Mouse (Mus musculus) limb, embryonic 15.5 days (tissue): ENCODE results near the gene Tdrd7. TPM values are rescaled to one million over a fixed set of nuclear protein-coding genes. Genes with fewer than 3 reads are reported as not detected.

Experiments used
- ATAC-seq: fragments of 200-750 bp; cut with Nextera tagmentation; 2 replicates; pipeline ENCODE4 v1.8.0; 2017; ENCODE audit warnings: low read depth, moderate TSS enrichment; ENCODE audit not compliant: insufficient number of reproducible peaks, low FRiP score, low TSS enrichment
- H3K27ac ChIP-seq: fragments of 300-500 bp; sonication (generic); 2 replicates; pipeline ENCODE4 v1.5.1; 2015; ENCODE audit warnings: moderate library complexity, mild to moderate bottlenecking, inconsistent platforms
- H3K27me3 ChIP-seq: fragments of 300-500 bp; sonication (generic); 2 replicates; pipeline ENCODE4 v1.6.1; 2015; ENCODE audit warnings: inconsistent platforms
- H3K36me3 ChIP-seq: fragments of 300-500 bp; sonication (generic); 2 replicates; pipeline ENCODE4 v1.6.1; 2015; ENCODE audit warnings: inconsistent platforms
- H3K4me1 ChIP-seq: fragments of 300-500 bp; sonication (generic); 2 replicates; pipeline ENCODE4 v1.6.1; 2015; ENCODE audit warnings: inconsistent platforms
- H3K4me2 ChIP-seq: fragments of 300-500 bp; sonication (generic); 2 replicates; pipeline ENCODE4 v1.6.1; 2015; ENCODE audit warnings: mild to moderate bottlenecking, inconsistent platforms
- H3K4me3 ChIP-seq: fragments of 300-500 bp; sonication (generic); 2 replicates; pipeline ENCODE4 v1.5.1; 2015; ENCODE audit warnings: mild to moderate bottlenecking, inconsistent platforms
- H3K9ac ChIP-seq: fragments of 300-500 bp; sonication (generic); 2 replicates; pipeline ENCODE4 v1.6.1; 2015; ENCODE audit warnings: inconsistent platforms
- H3K9me3 ChIP-seq: fragments of 300-500 bp; sonication (generic); 2 replicates; pipeline ENCODE4 v1.6.1; 2016; ENCODE audit warnings: inconsistent platforms
- WGBS: fragments of 180-500 bp; shearing (Covaris S2); methylation state at CpG from one replicate; pipeline ENCODE4 v1.1.7; 2015; 5-methylcytosine and 5-hydroxymethylcytosine counted together
- polyA plus RNA-seq: library from polyadenylated mRNA; unstranded; fragments of >200 nt; fragmentation: Nextera tagmentation; extraction: Ambion mirVana; gene quantifications from 2 replicates; pipeline ENCODE4 v1.2.1, GENCODE M21; 2015

Gene Tdrd7
- 13.2 and 13.4 TPM in 2 replicates for polyA plus RNA-seq

DNA sequence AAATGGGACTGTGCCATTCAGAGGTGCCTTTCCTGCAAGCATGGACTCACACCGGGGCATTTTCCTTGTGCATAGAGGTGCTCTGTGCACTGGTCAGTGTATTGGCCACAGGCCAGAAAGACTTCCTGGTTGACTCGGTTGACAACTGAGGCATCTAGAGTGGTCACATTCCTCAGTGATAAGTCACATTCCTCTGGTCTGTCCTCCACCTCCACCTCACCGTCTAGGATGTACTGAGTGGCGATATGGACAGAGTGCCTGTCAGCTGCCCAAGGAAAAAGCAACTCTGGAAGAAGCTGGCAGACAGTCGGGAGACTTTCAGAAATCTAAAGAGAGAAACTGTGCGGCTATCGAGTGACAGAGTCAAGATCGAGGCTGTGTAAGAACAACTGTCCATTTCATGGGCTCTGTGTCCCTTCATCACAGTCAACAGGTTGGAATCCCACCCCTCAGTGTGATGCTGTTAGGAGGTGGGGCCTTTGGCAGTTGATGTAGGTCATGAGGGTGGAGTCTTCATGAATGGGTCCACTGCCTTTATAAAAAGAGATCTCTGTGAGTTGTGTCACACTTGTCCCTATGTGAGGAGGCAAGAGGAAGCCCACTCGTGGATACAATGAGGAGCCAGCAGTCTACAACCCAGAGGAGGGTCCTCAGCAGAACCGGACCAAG, at the start of gene Tdrd7:
Gene Tdrd7 (plus strand): TSS at position 564 of the 669 bp plus-strand sequence.
- WGBS: 70% methylated on average over 10 of the region's 10 CpGs
- H3K4me2 ChIP-seq: peak within 1 kb of the TSS; percentile 25
- ATAC-seq: no peak
- peaks cover 4% of the 10 kb centered on the region for H3K4me1 ChIP-seq
- H3K9ac ChIP-seq: no peak within 1 kb of the TSS
- no peaks in the 10 kb centered on the region for H3K27me3 ChIP-seq
- H3K4me3 ChIP-seq: no peak within 1 kb of the TSS
- no peak within 1 kb of the TSS for H3K27ac ChIP-seq
- H3K9me3 ChIP-seq: no peaks in the 10 kb centered on the region
- H3K36me3 ChIP-seq: no peaks in the 10 kb centered on the region

DNA sequence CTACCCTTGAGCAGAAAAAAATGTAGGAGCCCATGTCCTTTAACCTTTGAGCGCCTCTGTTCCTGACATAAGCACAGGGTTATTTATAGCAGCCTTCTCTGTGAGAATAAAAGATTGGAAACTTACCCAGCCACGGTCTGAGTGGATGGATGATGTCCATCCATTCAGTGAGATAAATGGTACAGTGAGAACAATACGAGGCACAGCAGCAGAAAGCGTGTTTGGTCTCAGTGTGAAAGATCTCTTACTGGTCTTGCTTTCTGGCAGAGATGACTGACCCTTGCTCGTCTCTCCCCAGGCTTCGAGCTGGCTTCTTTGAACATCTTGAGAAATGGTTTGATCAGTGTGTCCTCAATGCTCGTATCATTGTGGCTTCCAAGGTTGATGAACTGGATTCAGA, 48.0 kb upstream of the Tdrd7 start:
- Histone ChIP-seq H3K4me2 (no peak overlapping the region), H3K9ac (no peak overlapping the region), H3K27me3 (no peaks in the 10 kb centered on the region), H3K4me1 (no peaks in the 10 kb centered on the region), H3K4me3 (no peak overlapping the region), H3K9me3 (no peaks in the 10 kb centered on the region), H3K27ac (no peak overlapping the region), H3K36me3 (no peaks in the 10 kb centered on the region)
- 83% methylated on average over 7 of the region's 7 CpGs for WGBS
- ATAC-seq: no peak

DNA sequence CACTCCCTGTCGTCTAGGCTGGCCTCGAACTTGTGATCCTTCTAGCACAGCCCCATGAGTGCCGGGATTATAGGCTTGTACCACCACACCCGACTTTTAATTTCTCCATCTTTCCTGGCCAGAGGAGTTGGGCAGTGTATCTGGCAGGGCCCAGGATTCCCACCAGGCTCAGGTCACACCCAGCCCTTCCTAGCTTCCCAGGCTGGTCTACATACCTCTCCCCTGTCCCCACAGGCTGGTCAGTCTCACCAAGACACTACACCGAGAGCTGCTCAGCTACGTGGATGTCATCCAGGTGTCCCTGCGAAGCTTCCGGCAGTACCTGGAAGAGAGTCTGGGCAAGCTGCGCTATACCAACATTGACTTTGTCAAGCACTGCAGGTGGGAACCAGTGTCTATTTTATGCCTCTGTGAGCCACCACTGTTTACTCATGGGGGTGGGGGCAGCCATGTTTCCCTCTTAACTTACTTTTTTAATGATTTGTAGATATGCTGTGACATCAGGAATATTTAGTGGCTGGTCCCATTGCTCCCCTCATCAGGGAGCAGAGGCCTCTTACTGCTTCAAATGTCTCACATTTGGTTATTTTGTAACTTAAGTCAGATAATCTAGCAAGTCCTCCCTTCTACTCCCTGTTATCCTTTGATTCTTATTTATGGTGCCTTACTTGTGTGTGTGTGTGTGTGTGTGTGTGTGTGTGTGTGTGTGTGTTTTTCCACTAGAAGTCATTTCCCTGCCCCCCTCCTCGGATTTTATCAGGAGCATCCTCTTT, 43.3 kb upstream of the Tdrd7 start:
- no peak overlapping the region for H3K4me2 ChIP-seq
- H3K27ac ChIP-seq: no peak overlapping the region
- no peak for ATAC-seq
- no peak overlapping the region for H3K9ac ChIP-seq
- no peaks in the 10 kb centered on the region for H3K4me1 ChIP-seq
- no peak overlapping the region for H3K4me3 ChIP-seq
- no peaks in the 10 kb centered on the region for H3K9me3 ChIP-seq
- no peaks in the 10 kb centered on the region for H3K36me3 ChIP-seq
- 79% methylated on average over 10 of the region's 10 CpGs for WGBS
- H3K27me3 ChIP-seq: no peaks in the 10 kb centered on the region

DNA sequence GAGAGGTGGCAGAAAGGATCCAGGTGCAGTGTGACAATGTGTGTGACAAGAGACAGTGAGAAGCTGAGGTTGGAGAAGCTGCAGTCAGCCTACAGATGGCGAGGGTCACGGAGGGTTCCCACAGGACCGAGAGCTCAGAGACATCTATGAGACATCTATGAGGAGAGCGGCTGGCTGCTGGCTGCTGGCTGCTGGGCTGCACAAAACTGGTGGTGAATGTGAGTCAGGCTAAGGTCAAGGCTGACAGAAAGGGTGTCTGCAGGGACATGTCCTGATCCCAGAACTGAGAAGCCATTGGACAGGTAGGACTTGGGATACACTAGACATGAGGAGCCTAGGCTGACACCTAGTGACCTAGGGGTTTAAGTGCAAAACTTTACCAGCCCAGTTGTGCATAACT, 41.1 kb upstream of the Tdrd7 start:
- 89% methylated on average over 4 of the region's 4 CpGs for WGBS
- H3K4me1 ChIP-seq: no peaks in the 10 kb centered on the region
- H3K4me3 ChIP-seq: no peak overlapping the region
- no peak overlapping the region for H3K9ac ChIP-seq
- no peak for ATAC-seq
- no peak overlapping the region for H3K4me2 ChIP-seq
- no peaks in the 10 kb centered on the region for H3K27me3 ChIP-seq
- H3K9me3 ChIP-seq: no peaks in the 10 kb centered on the region
- H3K27ac ChIP-seq: no peak overlapping the region
- no peaks in the 10 kb centered on the region for H3K36me3 ChIP-seq

DNA sequence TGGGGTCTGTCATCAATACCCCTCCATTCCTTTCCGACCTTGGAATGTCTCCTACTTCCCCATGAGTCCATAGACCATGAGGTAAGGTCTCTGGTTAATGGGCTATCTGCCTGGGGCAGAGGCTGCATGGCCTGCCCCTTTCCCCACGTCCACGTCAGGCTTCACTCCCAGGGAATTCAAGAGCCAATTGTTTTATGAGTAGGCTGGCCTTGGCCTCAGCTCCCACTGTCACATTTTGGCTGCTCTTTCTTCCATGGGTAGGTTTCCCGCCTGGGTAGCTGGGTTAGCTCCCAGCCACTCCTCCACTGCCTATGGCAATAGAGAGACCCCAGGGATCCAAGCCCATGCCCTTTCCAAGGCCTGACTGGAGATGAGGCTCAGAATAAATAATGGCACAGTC, 36.6 kb upstream of the Tdrd7 start:
- 64% methylated on average over 4 of the region's 4 CpGs for WGBS
- no peaks in the 10 kb centered on the region for H3K36me3 ChIP-seq
- ATAC-seq: no peak
- no peaks in the 10 kb centered on the region for H3K9me3 ChIP-seq
- no peak overlapping the region for H3K4me2 ChIP-seq
- no peak overlapping the region for H3K4me3 ChIP-seq
- H3K27me3 ChIP-seq: no peaks in the 10 kb centered on the region
- no peak overlapping the region for H3K9ac ChIP-seq
- no peaks in the 10 kb centered on the region for H3K4me1 ChIP-seq
- H3K27ac ChIP-seq: no peak overlapping the region

- H3K4me3 ChIP-seq: no peak overlapping the region
- H3K36me3 ChIP-seq: no peaks in the 10 kb centered on the region
- H3K27ac ChIP-seq: no peak overlapping the region
- no peaks in the 10 kb centered on the region for H3K4me1 ChIP-seq
- H3K4me2 ChIP-seq: no peak overlapping the region
- H3K9me3 ChIP-seq: no peaks in the 10 kb centered on the region
- no peaks in the 10 kb centered on the region for H3K27me3 ChIP-seq
- ATAC-seq: no peak
- 31% methylated on average over 13 of the region's 13 CpGs for WGBS
- no peak overlapping the region for H3K9ac ChIP-seq
Measured at GRCm38 (mm10) chr4:45941628-45942044, 23.5 kb upstream of the Tdrd7 start.

GRCm38 (mm10) chr4:45947729-45948128, 17.4 kb upstream of the Tdrd7 start:
- H3K9ac ChIP-seq: no peak overlapping the region
- H3K27me3 ChIP-seq: no peaks in the 10 kb centered on the region
- H3K4me3 ChIP-seq: no peak overlapping the region
- H3K4me2 ChIP-seq: no peak overlapping the region
- no peaks in the 10 kb centered on the region for H3K9me3 ChIP-seq
- H3K36me3 ChIP-seq: no peaks in the 10 kb centered on the region
- 63% methylated on average over 8 of the region's 8 CpGs for WGBS
- no peak overlapping the region for H3K27ac ChIP-seq
- ATAC-seq: no peak
- no peaks in the 10 kb centered on the region for H3K4me1 ChIP-seq

DNA sequence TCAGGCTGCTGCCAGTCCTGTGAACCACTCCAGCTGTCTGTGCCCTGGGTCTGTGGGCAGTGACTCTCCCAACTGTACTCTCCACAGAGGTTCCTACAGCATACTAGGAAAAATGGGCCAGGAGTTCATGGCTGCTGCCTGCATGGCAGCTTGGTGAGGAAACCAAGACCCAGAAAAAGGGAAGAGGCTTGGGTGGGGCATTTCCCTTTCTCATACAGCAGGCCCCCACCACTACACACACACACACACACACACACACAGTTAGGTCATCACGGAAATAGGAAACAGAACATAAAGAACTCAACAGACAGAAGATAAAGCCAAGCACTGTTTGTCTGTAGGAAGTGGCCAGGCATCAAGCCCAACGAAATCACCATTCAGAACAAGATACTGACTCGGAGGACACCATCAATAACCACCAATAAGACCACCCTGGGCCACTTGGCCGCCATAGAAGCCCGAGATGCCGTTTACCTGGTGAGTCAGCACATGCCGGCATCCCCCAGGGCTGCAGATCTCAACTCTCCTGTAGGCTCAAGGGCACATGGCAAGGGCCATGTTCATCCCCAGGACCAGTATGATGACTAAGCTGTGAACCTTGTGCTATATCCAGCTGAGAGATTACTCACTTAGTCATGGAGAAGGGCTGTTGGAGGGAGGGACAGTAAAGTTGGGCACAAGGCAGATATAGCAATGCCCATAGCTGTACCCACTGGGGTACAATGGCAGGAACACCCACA, 15.9 kb upstream of the Tdrd7 start:
- no peak overlapping the region for H3K4me2 ChIP-seq
- no peaks in the 10 kb centered on the region for H3K36me3 ChIP-seq
- no peaks in the 10 kb centered on the region for H3K27me3 ChIP-seq
- no peak overlapping the region for H3K27ac ChIP-seq
- H3K9me3 ChIP-seq: no peaks in the 10 kb centered on the region
- H3K4me1 ChIP-seq: no peaks in the 10 kb centered on the region
- WGBS: 78% methylated on average over 7 of the region's 7 CpGs
- no peak overlapping the region for H3K4me3 ChIP-seq
- ATAC-seq: no peak
- H3K9ac ChIP-seq: no peak overlapping the region

DNA sequence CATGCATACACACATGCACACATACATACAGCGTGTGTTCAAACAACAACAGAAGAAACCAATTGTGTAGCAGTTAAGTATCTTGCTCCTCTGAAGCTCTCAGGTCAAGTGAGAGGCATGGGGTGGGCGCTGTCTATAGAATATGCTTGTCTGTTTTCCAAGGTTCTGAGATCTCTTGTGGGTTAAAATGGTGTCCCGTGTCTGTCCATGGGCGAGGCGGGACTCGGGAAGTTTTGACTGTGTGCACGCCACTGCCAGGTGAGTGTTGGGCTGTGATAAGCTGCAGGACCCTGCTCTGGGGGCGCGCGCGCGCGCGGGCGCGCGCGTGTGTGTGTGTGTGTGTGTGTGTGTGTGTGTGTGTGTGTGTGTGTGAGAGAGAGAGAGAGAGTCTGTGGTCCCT, 13.3 kb upstream of the Tdrd7 start:
- no peak for ATAC-seq
- no peak overlapping the region for H3K4me2 ChIP-seq
- H3K4me1 ChIP-seq: no peaks in the 10 kb centered on the region
- no peaks in the 10 kb centered on the region for H3K27me3 ChIP-seq
- H3K4me3 ChIP-seq: no peak overlapping the region
- H3K36me3 ChIP-seq: no peaks in the 10 kb centered on the region
- H3K9ac ChIP-seq: no peak overlapping the region
- no peak overlapping the region for H3K27ac ChIP-seq
- no peaks in the 10 kb centered on the region for H3K9me3 ChIP-seq
- 92% methylated on average over 18 of the region's 18 CpGs for WGBS

DNA sequence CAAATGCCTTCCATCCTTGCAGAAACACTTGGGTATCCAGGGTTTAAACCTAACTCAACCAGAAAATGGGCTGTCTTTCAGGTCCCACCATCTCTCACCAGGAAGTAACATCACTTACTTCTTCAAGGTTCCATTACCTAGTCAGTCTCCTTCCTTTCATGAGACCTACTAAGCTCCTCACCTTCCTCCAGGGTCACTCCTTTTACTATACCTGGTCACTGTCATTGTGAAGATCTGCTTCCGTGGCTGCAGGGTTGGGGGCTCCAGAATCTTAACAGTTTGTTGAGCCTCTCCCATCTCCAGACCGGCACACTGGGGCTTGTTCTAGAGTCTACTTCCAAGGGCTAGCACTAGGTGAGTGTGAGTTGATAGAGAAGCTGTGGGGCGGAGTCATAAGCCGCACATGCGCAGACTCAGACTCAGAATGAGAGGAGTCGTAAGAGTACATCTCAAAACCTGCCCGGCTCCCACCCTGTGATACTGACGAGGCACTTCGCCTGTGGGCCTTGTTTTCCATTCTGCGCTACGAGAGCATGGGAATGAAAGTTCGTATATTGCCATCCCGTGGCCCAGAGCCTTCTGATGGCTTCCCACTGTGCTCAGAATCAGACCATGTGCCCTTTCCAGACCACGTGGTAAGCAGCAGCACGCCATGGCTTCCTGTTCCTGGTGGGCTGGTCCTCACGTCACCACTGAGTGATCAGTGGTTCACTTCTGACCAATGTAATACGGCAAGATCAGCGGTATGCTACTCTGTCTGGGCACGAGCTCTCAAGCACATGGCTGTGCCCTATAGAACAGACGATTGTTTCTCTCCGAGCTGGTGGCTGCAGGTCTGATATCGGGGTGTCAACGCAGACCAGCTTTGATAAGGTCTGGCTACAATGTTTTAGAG, 11.9 kb upstream of the Tdrd7 start:
- Histone ChIP-seq H3K4me2 (no peak overlapping the region), H3K27ac (no peak overlapping the region), H3K4me3 (no peak overlapping the region), H3K9ac (no peak overlapping the region), H3K4me1 (no peaks in the 10 kb centered on the region), H3K36me3 (no peaks in the 10 kb centered on the region), H3K9me3 (no peaks in the 10 kb centered on the region), H3K27me3 (no peaks in the 10 kb centered on the region)
- 86% methylated on average over 23 of the region's 23 CpGs for WGBS
- ATAC-seq: no peak

DNA sequence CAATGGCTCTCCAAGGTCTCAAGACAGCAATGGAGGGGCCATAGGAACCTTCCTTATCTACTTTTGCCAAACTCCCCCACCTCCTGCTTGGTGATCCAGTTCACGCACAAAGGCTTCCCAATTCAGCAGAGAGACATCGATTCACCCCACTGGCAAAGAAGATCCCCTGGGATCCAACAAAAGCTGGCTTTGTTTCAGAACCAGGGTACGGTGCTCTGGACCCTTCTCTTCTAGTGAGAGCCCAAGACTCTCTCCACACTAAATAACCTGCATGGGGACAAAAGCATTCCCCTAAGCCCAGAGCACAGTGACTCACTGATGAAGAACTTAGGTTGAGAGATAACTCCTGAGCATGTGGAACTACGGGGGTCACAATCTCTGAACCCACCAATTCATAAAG, 9.9 kb upstream of the Tdrd7 start:
- Histone ChIP-seq H3K36me3 (no peaks in the 10 kb centered on the region), H3K4me3 (no peak overlapping the region), H3K9ac (no peak overlapping the region), H3K27me3 (no peaks in the 10 kb centered on the region), H3K27ac (no peak overlapping the region), H3K4me2 (no peak overlapping the region), H3K4me1 (no peaks in the 10 kb centered on the region), H3K9me3 (no peaks in the 10 kb centered on the region)
- no peak for ATAC-seq
- WGBS: 90% methylated on average over 4 of the region's 4 CpGs
